Mouse (Mus musculus): ENCODE data around the gene Slc12a8.

DNA sequence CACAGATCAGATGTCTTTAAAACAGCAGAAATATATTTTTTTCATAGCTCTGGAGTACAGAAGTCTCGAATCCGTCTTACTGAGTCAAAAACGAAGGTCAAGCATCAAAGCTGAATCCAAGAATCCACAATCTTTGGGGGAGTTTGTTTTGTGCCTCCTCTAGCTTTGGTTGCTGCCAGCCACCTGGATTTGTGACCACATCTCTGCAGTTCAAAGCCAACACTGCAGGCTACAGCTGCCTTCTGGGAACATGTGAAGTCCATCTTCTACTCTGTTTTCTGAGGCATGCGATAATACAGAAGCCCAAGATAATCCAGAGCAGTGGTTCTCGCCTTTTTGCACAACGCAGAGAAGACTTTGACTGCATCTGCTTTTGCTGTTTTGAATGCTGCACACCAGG is 149.1 kb downstream of the Slc12a8 start:
- no peak for TF ChIP-seq CTCF (IDR thresholded peaks at IDR 0.05; ENCODE audit: extremely low read depth, insufficient read depth, low read length)
- TF ChIP-seq POLR2A (IDR thresholded peaks at IDR 0.05; ENCODE audit: extremely low read depth, insufficient read depth, low read length): no peak

All from cortical plate, adult 2 months (tissue).